Mouse (Mus musculus) midbrain, embryonic 11.5 days (tissue): ENCODE measurements around the gene Tmem210. TPM values are rescaled to one million over a fixed set of nuclear protein-coding genes. Genes with fewer than 3 reads are reported as not detected.

Experiments
- ATAC-seq: fragments of 200-750 bp; cut with Nextera tagmentation; 2 replicates; pipeline ENCODE4 v1.8.0; 2017; ENCODE audit warnings: moderate TSS enrichment, moderate library complexity; ENCODE audit not compliant: low FRiP score
- DNase-seq: peaks from one replicate; pipeline ENCODE4 v3.0.0; 2015; ENCODE audit warnings: low spot score; ENCODE audit errors: missing footprints
- H3K27ac ChIP-seq: fragments of 300-500 bp; sonication (generic); 2 replicates; pipeline ENCODE4 v1.5.1; 2014; ENCODE audit warnings: low read depth, low read length
- H3K27me3 ChIP-seq: fragments of 300-500 bp; sonication (generic); 2 replicates; pipeline ENCODE4 v1.6.1; 2014; ENCODE audit warnings: mild to moderate bottlenecking, low read length, moderate library complexity, mixed read lengths; ENCODE audit not compliant: control insufficient read depth, insufficient read depth
- H3K36me3 ChIP-seq: fragments of 300-500 bp; sonication (generic); 2 replicates; pipeline ENCODE4 v1.6.1; 2014; ENCODE audit warnings: mild to moderate bottlenecking, low read length, moderate library complexity, mixed read lengths; ENCODE audit not compliant: control insufficient read depth, insufficient read depth
- H3K4me1 ChIP-seq: fragments of 300-500 bp; sonication (generic); 2 replicates; pipeline ENCODE4 v1.6.1; 2014; ENCODE audit warnings: low read length; ENCODE audit not compliant: control insufficient read depth, insufficient read depth
- H3K4me2 ChIP-seq: fragments of 300-500 bp; sonication (generic); 2 replicates; pipeline ENCODE4 v1.6.1; 2014; ENCODE audit warnings: mild to moderate bottlenecking, moderate library complexity
- H3K4me3 ChIP-seq: fragments of 300-500 bp; sonication (generic); 2 replicates; pipeline ENCODE4 v1.5.1; 2014; ENCODE audit warnings: low read depth, low read length
- H3K9ac ChIP-seq: fragments of 300-500 bp; sonication (generic); 2 replicates; pipeline ENCODE4 v1.6.1; 2014; ENCODE audit warnings: low read length
- H3K9me3 ChIP-seq: fragments of 300-500 bp; sonication (generic); 2 replicates; pipeline ENCODE4 v1.6.1; 2016; ENCODE audit warnings: low read length; ENCODE audit not compliant: control insufficient read depth
- WGBS: fragments of 180-500 bp; shearing (Covaris S2); extraction: QIAGEN DNeasy Blood & Tissue Kit; methylation state at CpG from one replicate; pipeline ENCODE4 v1.1.7; 2014; 5-methylcytosine and 5-hydroxymethylcytosine counted together
- polyA plus RNA-seq: library from polyadenylated mRNA; unstranded; fragments of >200 nt; fragmentation: Nextera tagmentation; extraction: Ambion mirVana; gene quantifications from 2 replicates; pipeline ENCODE4 v1.2.1, GENCODE M21; 2014

Gene Tmem210
- polyA plus RNA-seq, 1 experiment from 2014 or later = not detected

DNA sequence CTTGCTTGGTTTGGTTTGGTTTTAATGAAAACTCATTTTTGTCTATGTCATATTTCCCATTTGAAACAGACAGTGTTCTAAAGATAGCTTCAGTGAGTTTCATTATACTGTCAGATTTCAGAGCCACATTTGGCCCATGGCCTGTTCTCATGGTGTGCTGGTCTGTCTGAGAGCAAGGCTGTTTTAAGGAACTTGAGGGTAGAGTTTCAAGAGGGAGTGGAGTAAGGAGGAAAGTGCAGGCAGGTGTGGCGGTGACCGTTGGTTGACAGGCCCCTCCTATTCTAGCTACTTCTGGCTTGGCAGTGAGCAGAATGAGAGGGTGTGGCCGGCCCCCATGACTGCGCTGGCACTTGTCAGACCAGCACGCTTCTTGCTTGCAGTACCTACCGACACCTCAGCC is 50.4 kb downstream of the Tmem210 start:
- no peak overlapping the region for H3K4me2 ChIP-seq
- no peak for DNase-seq
- H3K9ac ChIP-seq = no peak overlapping the region
- 96% methylated on average over 6 of the region's 6 CpGs for WGBS
- H3K27ac ChIP-seq = no peak overlapping the region
- peaks cover 35% of the 10 kb centered on the region for H3K36me3 ChIP-seq
- H3K27me3 ChIP-seq = no peaks in the 10 kb centered on the region
- no peak for ATAC-seq
- H3K4me3 ChIP-seq = no peak overlapping the region
- no peaks in the 10 kb centered on the region for H3K9me3 ChIP-seq
- H3K4me1 ChIP-seq = peaks cover 4% of the 10 kb centered on the region

Other genes starting within 250 kb of the Tmem210 start
- gene Nsmf, start 233.8 kb upstream of the Tmem210 start, polyA plus RNA-seq = 34.2 and 34.7 TPM in 2 replicates
- gene Entpd8, start 207.8 kb upstream of the Tmem210 start, polyA plus RNA-seq = not detected in 2 replicates
- not detected in 2 replicates for gene Noxa1, start 193.0 kb upstream of the Tmem210 start, polyA plus RNA-seq
- 60.3 and 63.9 TPM in 2 replicates for gene Nrarp, start 107.4 kb upstream of the Tmem210 start, polyA plus RNA-seq
- gene Tor4a, start 91.3 kb upstream of the Tmem210 start, polyA plus RNA-seq = 1.4 and 1.5 TPM in 2 replicates
- gene Nelfb, start 76.7 kb upstream of the Tmem210 start, polyA plus RNA-seq = 96.4 and 102 TPM in 2 replicates
- gene Stpg3, start 73.5 kb upstream of the Tmem210 start, polyA plus RNA-seq = not detected in 2 replicates
- gene Fam166a, start 69.4 kb upstream of the Tmem210 start, polyA plus RNA-seq = 0.94 TPM in 1 of 2 replicates, not detected in the other
- 535 and 571 TPM in 2 replicates for gene Tubb4b, start 63.4 kb upstream of the Tmem210 start, polyA plus RNA-seq
- gene Slc34a3, start 53.8 kb upstream of the Tmem210 start, polyA plus RNA-seq = not detected in 2 replicates
- gene Rnf224, start 51.4 kb upstream of the Tmem210 start, polyA plus RNA-seq = not detected in 2 replicates
- gene Rnf208, start 45.9 kb upstream of the Tmem210 start, polyA plus RNA-seq = 24.4 and 26.9 TPM in 2 replicates
- gene Cysrt1, start 45.7 kb upstream of the Tmem210 start, polyA plus RNA-seq = 0.32 TPM in 1 of 2 replicates, not detected in the other
- gene AL732309.1, start 41.3 kb upstream of the Tmem210 start, polyA plus RNA-seq = 3.3 and 4.1 TPM in 2 replicates
- gene Tmem203, start 32.7 kb upstream of the Tmem210 start, polyA plus RNA-seq = 14.7 and 16.0 TPM in 2 replicates
- gene Tprn, start 25.5 kb upstream of the Tmem210 start, polyA plus RNA-seq = 2.4 and 4.5 TPM in 2 replicates
- 240 and 247 TPM in 2 replicates for gene Ssna1, start 15.7 kb upstream of the Tmem210 start, polyA plus RNA-seq
- gene Anapc2, start 15.7 kb upstream of the Tmem210 start, polyA plus RNA-seq = 105 and 117 TPM in 2 replicates
- not detected in 2 replicates for gene Lrrc26, start 1.8 kb downstream of the Tmem210 start, polyA plus RNA-seq
- 2.4 and 2.6 TPM in 2 replicates for gene Grin1, start 31.0 kb downstream of the Tmem210 start, polyA plus RNA-seq
- gene Man1b1, start 44.2 kb downstream of the Tmem210 start, polyA plus RNA-seq = 87.2 and 88.1 TPM in 2 replicates
- gene Dpp7, start 68.2 kb downstream of the Tmem210 start, polyA plus RNA-seq = 15.9 and 16.0 TPM in 2 replicates
- 3.4 and 6.7 TPM in 2 replicates for gene Uap1l1, start 77.5 kb downstream of the Tmem210 start, polyA plus RNA-seq
- 47.9 and 53.3 TPM in 2 replicates for gene Sapcd2, start 84.2 kb downstream of the Tmem210 start, polyA plus RNA-seq
- 0.12 and 0.23 TPM in 2 replicates for gene Entpd2, start 107.7 kb downstream of the Tmem210 start, polyA plus RNA-seq
- gene Npdc1, start 111.2 kb downstream of the Tmem210 start, polyA plus RNA-seq = 101 and 106 TPM in 2 replicates
- not detected in 2 replicates for gene Fut7, start 135.1 kb downstream of the Tmem210 start, polyA plus RNA-seq
- 5.2 and 5.4 TPM in 2 replicates for gene Abca2, start 140.6 kb downstream of the Tmem210 start, polyA plus RNA-seq
- 0.18 and 0.25 TPM in 2 replicates for gene Clic3, start 168.7 kb downstream of the Tmem210 start, polyA plus RNA-seq
- 21.9 and 23.2 TPM in 2 replicates for gene Paxx, start 172.9 kb downstream of the Tmem210 start, polyA plus RNA-seq
- 0.26 TPM in 1 of 2 replicates, not detected in the other for gene Ptgds, start 181.9 kb downstream of the Tmem210 start, polyA plus RNA-seq
- not detected in 2 replicates for gene Lcn12, start 205.8 kb downstream of the Tmem210 start, polyA plus RNA-seq
- gene Fbxw5, start 212.6 kb downstream of the Tmem210 start, polyA plus RNA-seq = 65.9 and 66.4 TPM in 2 replicates
- gene C8g, start 213.6 kb downstream of the Tmem210 start, polyA plus RNA-seq = 3.6 TPM in 2 replicates